Mouse (Mus musculus) layer of hippocampus, postnatal 25 days (tissue): Measurements from ENCODE around the gene Ldhc. TPM values are rescaled to one million over a fixed set of nuclear protein-coding genes. Genes with fewer than 3 reads are reported as not detected.

ENCODE experiments used
- DNase-seq, 2 experiments: peaks; one replicate each; pipeline ENCODE4 v3.0.0; 2022; ENCODE audit warnings: mixed read lengths in 2 of 2, low spot score in 1 of 2; ENCODE audit errors: extremely low spot score in 1 of 2
- total RNA-seq, 2 experiments: library from RNA; stranded (reverse); gene quantifications; 2 replicates each; pipeline ENCODE4 v1.2.3; 2021

Ldhc gene
- total RNA-seq, 2 experiments from 2014 or later: not detected

DNA sequence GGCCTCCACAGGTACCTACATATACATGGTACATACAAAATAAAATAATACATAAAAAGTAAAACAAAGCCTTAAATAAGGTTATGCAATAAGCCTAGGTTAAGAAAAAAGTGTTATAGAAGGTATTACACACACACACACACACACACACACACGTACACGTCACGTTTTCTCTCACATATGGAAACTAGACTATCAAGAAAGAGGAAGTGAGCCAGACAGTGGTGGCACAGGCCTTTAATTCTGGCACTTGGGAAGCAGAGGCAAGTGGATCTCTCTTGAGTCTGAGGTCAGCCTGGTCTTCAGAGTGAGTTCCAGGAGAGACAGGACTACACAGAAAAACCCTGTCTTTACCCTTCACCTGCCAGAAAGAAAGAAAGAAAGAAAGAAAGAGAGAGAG is 34.5 kb downstream of the Ldhc start:
- DNase-seq: no peak

DNA sequence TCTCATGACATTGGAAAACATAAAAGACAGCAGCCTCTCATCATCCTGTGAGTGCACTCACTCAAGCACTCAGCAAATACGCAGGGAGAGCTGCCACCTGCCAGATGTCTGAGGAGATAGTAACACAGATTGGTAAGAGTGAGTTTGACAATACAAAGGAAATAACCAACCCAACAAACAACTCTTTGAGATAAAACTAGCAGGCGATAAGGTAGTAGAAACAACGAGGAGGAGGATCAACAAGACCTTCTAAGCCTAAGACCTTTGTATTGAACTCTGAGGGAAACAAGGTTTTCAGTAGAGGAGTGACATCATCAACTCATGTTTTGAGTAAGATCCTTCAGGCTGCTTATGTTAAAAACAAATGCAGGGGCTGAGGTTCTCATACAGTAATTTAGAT is 38.3 kb downstream of the Ldhc start:
- no peak for DNase-seq

DNA sequence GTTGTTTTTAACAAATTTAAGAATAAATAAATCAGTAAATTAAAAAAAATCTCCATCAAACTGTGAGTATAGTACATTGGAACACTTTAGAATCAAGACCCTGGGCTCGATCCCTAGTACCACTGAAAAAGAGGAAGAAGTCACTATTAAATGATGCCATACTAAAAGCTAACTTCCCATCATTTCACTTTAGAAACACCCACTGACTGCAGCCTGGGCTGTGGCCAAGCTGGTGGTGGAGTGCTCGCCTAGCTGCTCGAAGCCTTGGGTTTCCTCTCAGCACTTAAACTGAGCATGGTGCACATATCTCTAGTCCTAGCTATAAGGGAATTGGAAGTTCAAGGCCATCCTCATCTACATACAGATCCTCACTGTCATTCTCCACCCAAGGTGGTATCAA is 50.2 kb downstream of the Ldhc start:
- DNase-seq: no peak

DNA sequence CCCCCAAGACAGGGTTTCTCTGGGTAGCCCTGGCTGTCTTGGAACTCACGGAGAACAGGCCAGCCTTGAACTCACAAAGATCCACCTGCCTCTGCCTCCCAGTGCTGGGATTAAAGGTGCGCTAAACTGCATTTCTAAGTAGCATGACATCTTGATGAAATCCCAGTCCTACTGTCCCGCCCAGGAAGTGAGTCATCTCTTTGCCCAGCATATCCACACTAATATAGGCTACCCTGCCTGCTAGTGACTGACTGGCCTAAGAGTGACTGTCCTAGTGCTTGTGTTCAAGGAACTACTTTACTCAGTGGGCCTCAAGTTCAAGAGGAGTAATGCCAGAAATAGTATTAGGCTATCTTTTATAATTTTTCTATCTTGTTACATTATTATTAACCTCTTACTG is 55.4 kb downstream of the Ldhc start:
- no peak for DNase-seq

DNA sequence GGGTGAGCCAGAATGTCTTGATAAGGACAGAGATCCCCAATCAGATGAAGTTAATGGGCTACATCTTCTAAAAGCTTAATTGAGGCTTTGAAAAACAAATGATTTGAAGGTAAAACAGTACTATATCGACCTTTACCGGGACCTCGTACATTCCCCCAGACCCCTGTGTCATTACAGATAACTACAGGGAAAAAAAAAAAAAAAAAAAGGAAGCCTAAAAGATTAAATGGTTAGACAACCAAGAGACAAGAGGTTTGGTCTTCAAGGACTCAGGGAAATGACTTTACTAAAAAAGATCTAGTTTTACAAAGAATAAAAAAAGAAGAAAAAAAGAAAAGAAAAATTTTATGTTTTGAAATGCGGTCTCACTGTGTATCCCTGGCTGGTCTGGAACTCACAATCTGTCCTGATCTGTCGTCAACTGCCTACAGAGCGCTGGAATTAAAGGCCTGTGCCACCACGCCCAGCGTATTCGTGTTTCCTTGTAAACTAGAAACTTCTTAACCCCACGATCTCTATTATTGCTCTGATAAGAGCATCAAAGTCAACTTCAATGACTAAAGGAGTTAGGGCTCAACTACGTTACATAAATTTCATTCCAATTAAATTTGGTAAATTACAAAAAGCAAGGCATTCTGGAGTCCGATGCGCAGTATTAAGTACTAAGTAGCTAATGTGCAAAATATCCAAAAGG is 57.8 kb downstream of the Ldhc start:
- DNase-seq: no peak

DNA sequence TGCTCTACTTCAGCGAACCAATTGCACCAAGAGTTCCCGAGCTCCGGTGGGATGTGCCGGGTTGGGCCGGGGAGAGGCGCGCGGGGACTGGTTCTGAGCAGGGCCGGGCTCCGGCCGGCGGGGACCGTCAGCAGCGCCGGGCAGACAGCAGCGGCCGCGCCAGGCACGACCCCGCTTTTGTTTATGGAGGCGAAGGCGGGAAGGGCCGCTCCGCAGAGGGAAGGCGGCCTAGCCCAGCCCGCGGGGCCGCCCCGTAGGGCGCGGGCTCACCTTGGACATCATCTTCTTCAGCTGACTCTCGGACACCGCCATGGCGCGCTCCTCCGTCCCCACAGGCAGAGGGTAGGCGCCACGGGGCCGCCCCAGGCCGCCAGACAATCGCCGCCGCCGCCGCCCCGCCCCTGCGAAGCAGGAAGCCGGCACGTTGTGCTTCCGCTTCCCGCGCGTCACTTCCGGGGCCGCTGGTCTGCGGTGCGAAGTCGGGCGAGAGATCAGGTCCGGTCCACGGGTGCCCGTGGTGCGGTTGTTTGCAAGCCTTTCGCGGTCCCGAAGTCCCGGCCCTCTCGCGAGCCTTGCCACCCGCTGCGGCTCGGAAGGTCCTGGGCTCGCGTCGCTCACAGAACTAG is 58.7 kb downstream of the Ldhc start, which contains the start of gene Tsg101:
Gene Tsg101, minus strand, starts transcription at position 419 of the 626 bp plus-strand sequence.
- peak; percentile 89 to 92 for DNase-seq

DNA sequence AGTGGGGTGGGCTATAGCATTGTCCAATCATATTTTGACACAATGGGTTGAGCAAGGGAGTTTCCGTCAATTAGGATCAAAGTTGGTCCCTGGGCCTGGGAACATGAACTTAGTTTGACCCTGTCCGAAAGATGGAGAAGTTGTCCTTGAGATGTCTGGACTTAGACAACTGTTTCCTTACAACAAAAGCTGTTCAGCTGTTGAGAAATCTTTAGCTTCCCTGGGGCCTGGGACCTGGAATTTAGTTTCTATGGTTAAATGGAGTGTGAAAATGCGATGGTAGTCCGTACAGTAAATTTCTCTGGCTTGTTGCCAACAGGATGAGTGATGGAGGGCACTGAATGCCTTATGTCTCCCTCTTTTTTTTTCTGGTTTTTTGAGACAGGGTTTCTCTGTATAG is 61.1 kb downstream of the Ldhc start:
- no peak for DNase-seq

Other genes with a start within 250 kb of the Ldhc start
- 10 to 100 TPM; 40.2 to 46.2 TPM for gene Sergef, start 221.4 kb upstream of the Ldhc start, total RNA-seq
- under 1 TPM; 0.14 to 0.57 TPM for gene Tph1, start 188.7 kb upstream of the Ldhc start, total RNA-seq
- gene Saal1, start 150.5 kb upstream of the Ldhc start, total RNA-seq: 10 to 100 TPM in 1 of 2 experiments, 1 to 10 TPM in 1; 9.5 to 10.6 TPM
- not detected for gene Saa3, start 145.5 kb upstream of the Ldhc start, total RNA-seq
- gene Saa4, start 128.6 kb upstream of the Ldhc start, total RNA-seq: not detected
- gene Saa1, start 118.2 kb upstream of the Ldhc start, total RNA-seq: not detected
- not detected for gene Saa2, start 109.4 kb upstream of the Ldhc start, total RNA-seq
- 10 to 100 TPM; 12.2 to 18.4 TPM for gene Hps5, start 65.1 kb upstream of the Ldhc start, total RNA-seq
- gene Gtf2h1, start 65.1 kb upstream of the Ldhc start, total RNA-seq: 10 to 100 TPM; 38.8 to 39.9 TPM
- 100 to 1,000 TPM; 303 to 347 TPM for gene Ldha, start 19.7 kb upstream of the Ldhc start, total RNA-seq
- gene Tsg101, start 58.8 kb downstream of the Ldhc start, total RNA-seq: 10 to 100 TPM; 69.3 to 80.6 TPM
- 10 to 100 TPM; 14.1 to 14.7 TPM for gene Uevld, start 97.3 kb downstream of the Ldhc start, total RNA-seq
- gene Gm9999, start 122.4 kb downstream of the Ldhc start, total RNA-seq: not detected
- gene Spty2d1, start 147.2 kb downstream of the Ldhc start, total RNA-seq: 10 to 100 TPM; 14.2 to 15.5 TPM
- 10 to 100 TPM; 14.1 to 15.2 TPM for gene Tmem86a, start 189.4 kb downstream of the Ldhc start, total RNA-seq